Mouse (Mus musculus): ENCODE data around the gene Pld5. TPM values are rescaled to one million over a fixed set of nuclear protein-coding genes. Genes with fewer than 3 reads are reported as not detected.

Pld5 gene
- polyA plus RNA-seq, 1 experiment from 2014 or later = 0.80 TPM

DNA sequence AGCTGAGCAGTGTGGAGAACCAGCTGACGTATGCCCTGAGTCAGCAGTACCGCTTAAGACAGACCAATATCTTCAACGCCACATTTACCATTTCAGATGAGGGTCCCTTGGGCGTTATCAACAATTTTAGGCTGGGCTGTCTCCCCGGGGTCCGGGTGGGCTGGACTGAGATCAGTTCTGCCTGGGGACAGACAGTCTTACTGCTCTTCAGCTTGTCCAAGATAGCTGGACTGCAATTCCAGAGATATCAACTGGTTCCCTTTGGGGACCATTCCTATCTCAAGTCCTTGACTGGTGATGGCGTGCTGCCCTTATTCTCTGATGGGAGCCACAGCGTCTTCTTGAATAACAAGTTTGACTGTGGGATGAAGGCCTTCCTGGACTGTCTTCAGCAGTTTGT is 354.0 kb downstream of the Pld5 start:
- Histone ChIP-seq H3K4me2 (no peak overlapping the region), H3K4me3 (no peak overlapping the region), H3K27ac (no peak overlapping the region), H3K27me3 (no peaks in the 10 kb centered on the region), H3K9ac (no peak overlapping the region), H3K36me3 (ENCODE audit: poor library complexity, severe bottlenecking) (no peaks in the 10 kb centered on the region), H3K9me3 (replicated peaks) (no peaks in the 10 kb centered on the region), H3K4me1 (no peaks in the 10 kb centered on the region)
- 88% methylated on average over 8 of the region's 8 CpGs for WGBS
- ATAC-seq = no peak

DNA sequence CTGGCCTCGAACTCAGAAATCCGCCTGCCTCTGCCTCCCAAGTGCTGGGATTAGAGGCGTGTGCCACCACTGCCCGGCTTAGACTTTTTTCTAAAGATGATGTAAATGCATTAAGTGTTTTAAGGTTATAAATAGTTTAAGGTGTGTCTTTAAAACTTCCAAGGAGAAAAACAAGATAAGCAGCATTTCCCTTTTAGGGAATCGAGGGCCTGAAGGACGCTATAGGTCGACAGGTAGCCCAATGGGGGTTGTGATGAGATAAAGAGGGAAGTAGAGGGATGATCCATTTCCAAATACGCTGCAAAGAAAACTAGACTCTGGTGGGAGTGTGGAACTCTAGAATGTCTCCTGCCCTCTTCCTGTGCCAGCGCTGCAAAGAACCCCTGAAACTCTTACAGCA is 355.1 kb downstream of the Pld5 start, which contains the start of gene Gm38100:
TSS of gene Gm38100 (plus strand) at position 301 of the 400 bp plus-strand sequence.
- no peak for ATAC-seq
- H3K4me2 ChIP-seq = no peak within 1 kb of the TSS
- H3K9ac ChIP-seq = no peak within 1 kb of the TSS
- no peaks in the 10 kb centered on the region for H3K27me3 ChIP-seq
- H3K9me3 ChIP-seq (replicated peaks) = no peaks in the 10 kb centered on the region
- H3K4me3 ChIP-seq = no peak within 1 kb of the TSS
- H3K27ac ChIP-seq = no peak within 1 kb of the TSS
- no peaks in the 10 kb centered on the region for H3K36me3 ChIP-seq (ENCODE audit: poor library complexity, severe bottlenecking)
- H3K4me1 ChIP-seq = no peaks in the 10 kb centered on the region
- 90% methylated on average over 9 of the region's 9 CpGs for WGBS

DNA sequence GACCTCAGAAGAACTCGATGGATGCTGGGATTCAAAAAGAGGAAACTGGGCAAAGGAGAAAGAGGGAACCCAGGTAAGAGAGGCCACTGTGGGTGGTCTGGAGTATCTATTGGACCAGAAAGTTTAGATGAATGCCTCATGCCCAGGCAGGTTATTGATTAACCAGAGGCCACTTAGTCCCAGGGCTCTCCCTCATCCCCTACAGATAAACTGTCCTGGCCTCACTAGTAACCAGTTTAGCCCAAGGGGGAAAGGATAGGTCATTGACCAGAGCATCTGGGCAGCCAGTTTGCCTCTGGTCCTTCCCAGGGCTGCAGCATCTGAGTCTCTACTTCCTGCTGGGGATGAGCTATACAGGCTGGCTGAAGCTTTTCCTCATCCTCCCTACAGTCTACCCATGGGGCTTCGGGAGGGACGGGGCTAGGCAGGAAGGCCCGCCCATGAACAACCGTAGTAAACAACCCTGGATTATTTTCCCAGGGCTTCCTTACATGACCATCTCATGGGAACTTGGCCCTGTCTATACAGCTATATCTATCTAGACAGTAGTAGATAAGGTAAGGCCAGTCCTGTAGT is 361.3 kb downstream of the Pld5 start:
- Histone ChIP-seq H3K27ac (no peak overlapping the region), H3K4me1 (peaks cover 9% of the 10 kb centered on the region; the same call in 1 of the 2 replicates), H3K9ac (no peak overlapping the region), H3K9me3 (replicated peaks) (no peaks in the 10 kb centered on the region), H3K27me3 (no peaks in the 10 kb centered on the region), H3K4me3 (no peak overlapping the region), H3K36me3 (ENCODE audit: poor library complexity, severe bottlenecking) (peaks cover 23% of the 10 kb centered on the region), H3K4me2 (no peak overlapping the region)
- WGBS = 83% methylated on average over 5 of the region's 5 CpGs
- ATAC-seq = no peak

All from forebrain, embryonic 13.5 days (tissue).